Mouse (Mus musculus) hindbrain, embryonic 15.5 days (tissue): ENCODE data around the gene Cerkl. TPM values are rescaled to one million over a fixed set of nuclear protein-coding genes. Genes with fewer than 3 reads are reported as not detected.

Experiments used
- polyA plus RNA-seq: library from polyadenylated mRNA; unstranded; fragments of >200 nt; fragmentation: Nextera tagmentation; extraction: Ambion mirVana; gene quantifications from 2 replicates; pipeline ENCODE4 v1.2.1, GENCODE M21; 2015

Cerkl gene
- polyA plus RNA-seq, 1 experiment from 2014 or later = 2.5 TPM

Other genes starting within 250 kb of the Cerkl start
- gene Itga4, start 201.4 kb downstream of the Cerkl start, polyA plus RNA-seq = 2.7 and 3.6 TPM in 2 replicates
- gene Neurod1, start within 50 bp of the Cerkl start, polyA plus RNA-seq = 47.0 and 48.7 TPM in 2 replicates
- 5.2 and 6.2 TPM in 2 replicates for gene Itprid2, start 178.6 kb upstream of the Cerkl start, polyA plus RNA-seq